Mouse (Mus musculus) hindbrain, embryonic 14.5 days (tissue): ENCODE data around the gene Orai2. TPM values are rescaled to one million over a fixed set of nuclear protein-coding genes. Genes with fewer than 3 reads are reported as not detected.
A peak's percentile ranks its signal among the peaks of the same experiment; 100 is the strongest.

Source experiments
- ATAC-seq: fragments of 200-750 bp; cut with Nextera tagmentation; 2 replicates; pipeline ENCODE4 v1.8.0; 2017; ENCODE audit warnings: moderate number of reproducible peaks, mild to moderate bottlenecking, moderate TSS enrichment, moderate library complexity; ENCODE audit not compliant: low FRiP score
- DNase-seq: peaks from one replicate; pipeline ENCODE4 v3.0.0-alpha.2; 2015; ENCODE audit warnings: low spot score
- H3K27ac ChIP-seq: fragments of 300-500 bp; sonication (generic); 2 replicates; pipeline ENCODE4 v1.5.1; 2014; ENCODE audit warnings: mild to moderate bottlenecking, moderate library complexity
- H3K27me3 ChIP-seq: fragments of 300-500 bp; sonication (generic); 2 replicates; pipeline ENCODE4 v1.6.1; 2014; ENCODE audit warnings: mild to moderate bottlenecking, low read length, mixed read lengths; ENCODE audit not compliant: control insufficient read depth, insufficient read depth
- H3K36me3 ChIP-seq: fragments of 300-500 bp; sonication (generic); replicated peaks from 2 replicates; pipeline ENCODE4 v1.6.1; 2014; ENCODE audit not compliant: control insufficient read depth, insufficient read depth
- H3K4me1 ChIP-seq: fragments of 300-500 bp; sonication (generic); replicated peaks from 2 replicates; pipeline ENCODE4 v1.6.1; 2014; ENCODE audit warnings: antibody characterized with exemption, low read length, mixed read lengths; ENCODE audit not compliant: control insufficient read depth, insufficient read depth
- H3K4me2 ChIP-seq: fragments of 300-500 bp; sonication (generic); replicated peaks from 2 replicates; pipeline ENCODE4 v1.6.1; 2014; ENCODE audit warnings: mild to moderate bottlenecking, moderate library complexity
- H3K4me3 ChIP-seq: fragments of 300-500 bp; sonication (generic); replicated peaks from 2 replicates; pipeline ENCODE4 v1.5.1; 2014; ENCODE audit warnings: mild to moderate bottlenecking, low read length
- H3K9ac ChIP-seq: fragments of 300-500 bp; sonication (generic); 2 replicates; pipeline ENCODE4 v1.6.1; 2014
- H3K9me3 ChIP-seq: fragments of 300-500 bp; sonication (generic); 2 replicates; pipeline ENCODE4 v1.6.1; 2016; ENCODE audit warnings: low read length; ENCODE audit not compliant: control insufficient read depth
- WGBS: fragments of 180-500 bp; shearing (Covaris S2); extraction: QIAGEN DNeasy Blood & Tissue Kit; methylation state at CpG from one replicate; pipeline ENCODE4 v1.1.7; 2014; 5-methylcytosine and 5-hydroxymethylcytosine counted together
- polyA plus RNA-seq: library from polyadenylated mRNA; unstranded; fragments of >200 nt; fragmentation: Nextera tagmentation; extraction: Ambion mirVana; gene quantifications from 2 replicates; pipeline ENCODE4 v1.2.1, GENCODE M21; 2014

Gene Orai2
- 34.6 and 37.5 TPM in 2 replicates for polyA plus RNA-seq

GRCm38 (mm10) chr5:136170512-136171362, at the start of gene Orai2:
TSS of gene Orai2 (minus strand) at chr5:136170713.
- DNase-seq: peak; percentile 84
- peak; percentile 87 for ATAC-seq
- Histone ChIP-seq H3K4me3 (peak within 1 kb of the TSS; percentile 68), H3K36me3 (peaks cover 5% of the 10 kb centered on the region; the same call in 1 of the 2 replicates), H3K27me3 (no peaks in the 10 kb centered on the region), H3K27ac (peak within 1 kb of the TSS; percentile 81), H3K9me3 (no peaks in the 10 kb centered on the region), H3K4me2 (peak within 1 kb of the TSS; percentile 61), H3K4me1 (peaks cover 17% of the 10 kb centered on the region), H3K9ac (peak within 1 kb of the TSS; percentile 85)
- 4% methylated on average over 45 of the region's 49 CpGs for WGBS

- Histone ChIP-seq H3K9me3 (peaks cover 5% of the 10 kb centered on the region; the same call in 1 of the 2 replicates), H3K4me2 (no peak overlapping the region), H3K4me3 (no peak overlapping the region), H3K4me1 (no peaks in the 10 kb centered on the region), H3K9ac (no peak overlapping the region), H3K27ac (no peak overlapping the region), H3K36me3 (peaks cover 45% of the 10 kb centered on the region), H3K27me3 (no peaks in the 10 kb centered on the region)
- no peak for ATAC-seq
- DNase-seq: no peak
- WGBS: 86% methylated on average over 12 of the region's 12 CpGs
Measured at GRCm38 (mm10) chr5:136218585-136218984, 48.1 kb upstream of the Orai2 start.

GRCm38 (mm10) chr5:136217932-136218381, 47.4 kb upstream of the Orai2 start:
- Histone ChIP-seq H3K4me1 (no peaks in the 10 kb centered on the region), H3K36me3 (peaks cover 39% of the 10 kb centered on the region), H3K27ac (no peak overlapping the region), H3K4me2 (no peak overlapping the region), H3K27me3 (no peaks in the 10 kb centered on the region), H3K9me3 (peaks cover 5% of the 10 kb centered on the region; the same call in 1 of the 2 replicates), H3K9ac (no peak overlapping the region), H3K4me3 (no peak overlapping the region)
- WGBS: 74% methylated on average over 4 of the region's 4 CpGs
- DNase-seq: no peak
- no peak for ATAC-seq

GRCm38 (mm10) chr5:136217004-136217665, 46.6 kb upstream of the Orai2 start:
- Histone ChIP-seq H3K4me3 (no peak overlapping the region), H3K27ac (no peak overlapping the region), H3K4me1 (no peaks in the 10 kb centered on the region), H3K9me3 (peaks cover 5% of the 10 kb centered on the region; the same call in 1 of the 2 replicates), H3K9ac (no peak overlapping the region), H3K27me3 (no peaks in the 10 kb centered on the region), H3K36me3 (peaks cover 33% of the 10 kb centered on the region), H3K4me2 (no peak overlapping the region)
- DNase-seq (no peak), ATAC-seq (no peak)
- 82% methylated on average over 18 of the region's 18 CpGs for WGBS

- no peaks in the 10 kb centered on the region for H3K4me1 ChIP-seq
- H3K4me3 ChIP-seq: no peak overlapping the region
- H3K36me3 ChIP-seq: peaks cover 21% of the 10 kb centered on the region
- no peak overlapping the region for H3K27ac ChIP-seq
- 69% methylated on average over 5 of the region's 5 CpGs for WGBS
- DNase-seq (no peak), ATAC-seq (no peak)
- H3K4me2 ChIP-seq: no peak overlapping the region
- H3K9me3 ChIP-seq: peaks cover 5% of the 10 kb centered on the region; the same call in 1 of the 2 replicates
- H3K27me3 ChIP-seq: no peaks in the 10 kb centered on the region
- no peak overlapping the region for H3K9ac ChIP-seq
Measured at GRCm38 (mm10) chr5:136215958-136216357, 45.4 kb upstream of the Orai2 start.

- Histone ChIP-seq H3K4me1 (no peaks in the 10 kb centered on the region), H3K27ac (no peak overlapping the region), H3K9ac (no peak overlapping the region), H3K36me3 (peaks cover 14% of the 10 kb centered on the region), H3K4me3 (no peak overlapping the region), H3K27me3 (no peaks in the 10 kb centered on the region), H3K4me2 (no peak overlapping the region), H3K9me3 (peaks cover 5% of the 10 kb centered on the region; the same call in 1 of the 2 replicates)
- 92% methylated on average over 3 of the region's 3 CpGs for WGBS
- no peak for ATAC-seq
- DNase-seq: no peak
Measured at GRCm38 (mm10) chr5:136215211-136215610, 44.7 kb upstream of the Orai2 start.

- no peaks in the 10 kb centered on the region for H3K27me3 ChIP-seq
- peaks cover 3% of the 10 kb centered on the region for H3K36me3 ChIP-seq
- H3K9ac ChIP-seq: no peak overlapping the region
- H3K4me2 ChIP-seq: no peak overlapping the region
- H3K4me1 ChIP-seq: no peaks in the 10 kb centered on the region
- 81% methylated on average over 5 of the region's 5 CpGs for WGBS
- H3K4me3 ChIP-seq: no peak overlapping the region
- no peak for DNase-seq
- H3K27ac ChIP-seq: no peak overlapping the region
- H3K9me3 ChIP-seq: peaks cover 5% of the 10 kb centered on the region; the same call in 1 of the 2 replicates
- ATAC-seq: no peak
Measured at GRCm38 (mm10) chr5:136213716-136214115, 43.2 kb upstream of the Orai2 start.

GRCm38 (mm10) chr5:136212716-136213115, 42.2 kb upstream of the Orai2 start:
- no peaks in the 10 kb centered on the region for H3K36me3 ChIP-seq
- no peak for ATAC-seq
- H3K4me2 ChIP-seq: no peak overlapping the region
- WGBS: 93% methylated on average over 11 of the region's 11 CpGs
- DNase-seq: no peak
- no peak overlapping the region for H3K27ac ChIP-seq
- H3K9ac ChIP-seq: no peak overlapping the region
- peaks cover 5% of the 10 kb centered on the region; the same call in 1 of the 2 replicates for H3K9me3 ChIP-seq
- no peaks in the 10 kb centered on the region for H3K27me3 ChIP-seq
- no peak overlapping the region for H3K4me3 ChIP-seq
- no peaks in the 10 kb centered on the region for H3K4me1 ChIP-seq
